ENCODE assay signal across 10 mouse cellular contexts in genomic region chr4:76948251-76948650, GRCm38 (mm10).
DNase-seq lines count a peak whose midpoint lies in the region; TF ChIP-seq lines count a peak whose summit lies in the region.
"Had no signal": no experiment of that assay in that cellular context is flagged by ENCODE, and none has a peak within 500 bp of the region (broad histone marks: within the 10 kb centered on the region; RNA-seq: fewer than 3 reads in every experiment).

No protein-coding gene starts in this region.

- DNase-seq in heart, adult 8-10 months (ENCODE audit: low spot score) = peak; percentile 2
- no peak for DNase-seq in heart, postnatal 25 days (ENCODE audit: low spot score)
- peak; percentile 29 to 54 for DNase-seq in right cerebral cortex, adult 2 months (ENCODE audit: low spot score in 2 of 2)
- DNase-seq in right cerebral cortex, postnatal 25 days = no peak
- peak; percentile 26 for DNase-seq in layer of hippocampus, adult 9-10 months (ENCODE audit: low spot score)
- DNase-seq in skeletal muscle tissue, adult 2 months (ENCODE audit: low read depth, low spot score) = peak; percentile 2
- no peak for DNase-seq in thymus, postnatal 14 days

- no peak for TF ChIP-seq POLR2A in cortical plate, adult 2 months (IDR thresholded peaks at IDR 0.05; ENCODE audit: extremely low read depth, insufficient read depth, low read length)

- intact Hi-C loops in heart, postnatal 25 days (cut with DNase I) = no loop called here

- no peak overlapping the region for H3K27ac ChIP-seq in cortical plate, adult 2 months (ENCODE audit: insufficient read depth, low read length)
- H3K27ac ChIP-seq: hindbrain, embryonic 15.5 days; neural tube, embryonic 13.5 days had no signal

- peak; percentile 33; the same call in 1 of the 2 replicates for TF ChIP-seq CTCF in cortical plate, adult 2 months (IDR thresholded peaks at IDR 0.05; ENCODE audit: extremely low read depth, insufficient read depth, low read length)

- H3K4me3 ChIP-seq in cortical plate, adult 2 months (ENCODE audit: insufficient read depth, low read length) = no peak overlapping the region
- H3K4me3 ChIP-seq: hindbrain, embryonic 15.5 days; neural tube, embryonic 13.5 days had no signal

- no peaks in the 10 kb centered on the region for H3K4me1 ChIP-seq in cortical plate, adult 2 months (ENCODE audit: control insufficient read depth, insufficient read depth, low read length)
- H3K4me1 ChIP-seq: hindbrain, embryonic 15.5 days; neural tube, embryonic 13.5 days had no signal

Comparison
In these comparisons a context has a peak if more than half of its experiments do, and no peak if none do; other contexts are left out.
1. DNase-seq: peak in heart, adult 8-10 months (single experiment), right cerebral cortex, adult 2 months (2 of 2), layer of hippocampus, adult 9-10 months (single experiment) and skeletal muscle tissue, adult 2 months (single experiment); none in heart, postnatal 25 days (single experiment), right cerebral cortex, postnatal 25 days (single experiment) and thymus, postnatal 14 days (single experiment).